Mouse (Mus musculus): ENCODE measurements at regions not wholly inside any gene's neighbourhood (a gene's known extent, or its start where the extent isn't known, plus 50 kb on each side); places are given as distances from the start of the nearest gene placed in this dataset.

GRCm38 (mm10) chr2:78987388-78987787 is 119.5 kb downstream of the Ube2e3 start:
- no peak overlapping the region for H3K9ac ChIP-seq
- no peaks in the 10 kb centered on the region for H3K27me3 ChIP-seq (replicated peaks)
- H3K4me1 ChIP-seq: peaks cover 9% of the 10 kb centered on the region
- no peak overlapping the region for H3K27ac ChIP-seq (replicated peaks)
- H3K4me2 ChIP-seq: no peak overlapping the region
- 84% methylated on average over 3 of the region's 3 CpGs for WGBS
- no peaks in the 10 kb centered on the region for H3K9me3 ChIP-seq
- no peak for ATAC-seq (ENCODE audit: extremely low read depth, insufficient number of reproducible peaks, low FRiP score, low TSS enrichment)
- H3K4me3 ChIP-seq: no peak overlapping the region
- H3K36me3 ChIP-seq: no peaks in the 10 kb centered on the region

GRCm38 (mm10) chr2:78988224-78988623 is 120.3 kb downstream of the Ube2e3 start:
- H3K9ac ChIP-seq: no peak overlapping the region
- peaks cover 9% of the 10 kb centered on the region for H3K4me1 ChIP-seq
- no peak overlapping the region for H3K27ac ChIP-seq (replicated peaks)
- H3K4me3 ChIP-seq: no peak overlapping the region
- H3K36me3 ChIP-seq: no peaks in the 10 kb centered on the region
- ATAC-seq (ENCODE audit: extremely low read depth, insufficient number of reproducible peaks, low FRiP score, low TSS enrichment): no peak
- H3K4me2 ChIP-seq: no peak overlapping the region
- H3K27me3 ChIP-seq (replicated peaks): no peaks in the 10 kb centered on the region
- 79% methylated on average over 2 of the region's 2 CpGs for WGBS
- H3K9me3 ChIP-seq: no peaks in the 10 kb centered on the region

- ATAC-seq (ENCODE audit: extremely low read depth, insufficient number of reproducible peaks, low FRiP score, low TSS enrichment): no peak
- no peaks in the 10 kb centered on the region for H3K9me3 ChIP-seq
These were observed 127.1 kb downstream of the Ube2e3 start for GRCm38 (mm10) chr2:78994800-78995555.

GRCm38 (mm10) chr2:78998637-78999036 is 130.7 kb downstream of the Ube2e3 start:
- no peak for ATAC-seq (ENCODE audit: extremely low read depth, insufficient number of reproducible peaks, low FRiP score, low TSS enrichment)
- Histone ChIP-seq H3K9ac (no peak overlapping the region), H3K27me3 (replicated peaks) (no peaks in the 10 kb centered on the region), H3K36me3 (no peaks in the 10 kb centered on the region), H3K4me1 (no peaks in the 10 kb centered on the region), H3K4me2 (no peak overlapping the region), H3K4me3 (no peak overlapping the region), H3K9me3 (no peaks in the 10 kb centered on the region), H3K27ac (replicated peaks) (no peak overlapping the region)
- WGBS: 95% methylated on average over 8 of the region's 8 CpGs

More at GRCm38 (mm10) chr2:78994800-78995555, 127.1 kb downstream of the Ube2e3 start:
- Histone ChIP-seq H3K4me3 (no peak overlapping the region), H3K4me1 (peaks cover 9% of the 10 kb centered on the region), H3K27ac (replicated peaks) (no peak overlapping the region), H3K27me3 (replicated peaks) (no peaks in the 10 kb centered on the region), H3K36me3 (no peaks in the 10 kb centered on the region), H3K9ac (no peak overlapping the region), H3K4me2 (no peak overlapping the region)
- WGBS: 72% methylated on average over 3 of the region's 3 CpGs

GRCm38 (mm10) chr2:78999410-78999809 is 131.5 kb downstream of the Ube2e3 start:
- WGBS: 61% methylated on average over 4 of the region's 4 CpGs
- Histone ChIP-seq H3K4me2 (no peak overlapping the region), H3K27ac (replicated peaks) (no peak overlapping the region), H3K9ac (no peak overlapping the region), H3K4me3 (no peak overlapping the region), H3K27me3 (replicated peaks) (no peaks in the 10 kb centered on the region), H3K9me3 (no peaks in the 10 kb centered on the region), H3K4me1 (no peaks in the 10 kb centered on the region), H3K36me3 (no peaks in the 10 kb centered on the region)
- ATAC-seq (ENCODE audit: extremely low read depth, insufficient number of reproducible peaks, low FRiP score, low TSS enrichment): no peak

- WGBS: 42% methylated on average over 1 of the region's 1 CpGs
- Histone ChIP-seq H3K27ac (replicated peaks) (no peak overlapping the region), H3K4me1 (no peaks in the 10 kb centered on the region), H3K36me3 (no peaks in the 10 kb centered on the region), H3K4me3 (no peak overlapping the region), H3K27me3 (replicated peaks) (no peaks in the 10 kb centered on the region), H3K9ac (no peak overlapping the region), H3K9me3 (no peaks in the 10 kb centered on the region), H3K4me2 (no peak overlapping the region)
- ATAC-seq (ENCODE audit: extremely low read depth, insufficient number of reproducible peaks, low FRiP score, low TSS enrichment): no peak
These were observed 136.9 kb downstream of the Ube2e3 start for GRCm38 (mm10) chr2:79004862-79005261.

- Histone ChIP-seq H3K4me1 (no peaks in the 10 kb centered on the region), H3K27me3 (replicated peaks) (no peaks in the 10 kb centered on the region), H3K4me2 (no peak overlapping the region), H3K9ac (no peak overlapping the region), H3K9me3 (no peaks in the 10 kb centered on the region), H3K4me3 (no peak overlapping the region), H3K27ac (replicated peaks) (no peak overlapping the region), H3K36me3 (no peaks in the 10 kb centered on the region)
- no peak for ATAC-seq (ENCODE audit: extremely low read depth, insufficient number of reproducible peaks, low FRiP score, low TSS enrichment)
- WGBS: 79% methylated on average over 3 of the region's 3 CpGs
These were observed 140.7 kb downstream of the Ube2e3 start for GRCm38 (mm10) chr2:79008642-79009041.

GRCm38 (mm10) chr2:79009791-79010190 is 141.9 kb downstream of the Ube2e3 start:
- H3K4me3 ChIP-seq: no peak overlapping the region
- WGBS: 35% methylated on average over 2 of the region's 2 CpGs
- no peaks in the 10 kb centered on the region for H3K36me3 ChIP-seq
- H3K27me3 ChIP-seq (replicated peaks): no peaks in the 10 kb centered on the region
- no peaks in the 10 kb centered on the region for H3K4me1 ChIP-seq
- H3K4me2 ChIP-seq: no peak overlapping the region
- ATAC-seq (ENCODE audit: extremely low read depth, insufficient number of reproducible peaks, low FRiP score, low TSS enrichment): no peak
- no peaks in the 10 kb centered on the region for H3K9me3 ChIP-seq
- H3K27ac ChIP-seq (replicated peaks): no peak overlapping the region
- no peak overlapping the region for H3K9ac ChIP-seq

GRCm38 (mm10) chr2:79010273-79010672 is 142.3 kb downstream of the Ube2e3 start:
- H3K36me3 ChIP-seq: no peaks in the 10 kb centered on the region
- no peaks in the 10 kb centered on the region for H3K9me3 ChIP-seq
- WGBS: 69% methylated on average over 2 of the region's 2 CpGs
- no peaks in the 10 kb centered on the region for H3K4me1 ChIP-seq
- ATAC-seq (ENCODE audit: extremely low read depth, insufficient number of reproducible peaks, low FRiP score, low TSS enrichment): no peak
- no peak overlapping the region for H3K27ac ChIP-seq (replicated peaks)
- H3K27me3 ChIP-seq (replicated peaks): no peaks in the 10 kb centered on the region
- no peak overlapping the region for H3K9ac ChIP-seq
- no peak overlapping the region for H3K4me2 ChIP-seq
- H3K4me3 ChIP-seq: no peak overlapping the region

- no peak for ATAC-seq (ENCODE audit: extremely low read depth, insufficient number of reproducible peaks, low FRiP score, low TSS enrichment)
- H3K9ac ChIP-seq: no peak overlapping the region
- H3K36me3 ChIP-seq: no peaks in the 10 kb centered on the region
- H3K4me2 ChIP-seq: no peak overlapping the region
- H3K4me3 ChIP-seq: no peak overlapping the region
- H3K27me3 ChIP-seq (replicated peaks): no peaks in the 10 kb centered on the region
- 73% methylated on average over 4 of the region's 4 CpGs for WGBS
- H3K27ac ChIP-seq (replicated peaks): no peak overlapping the region
- H3K4me1 ChIP-seq: no peaks in the 10 kb centered on the region
- no peaks in the 10 kb centered on the region for H3K9me3 ChIP-seq
These were observed 151.0 kb downstream of the Ube2e3 start for GRCm38 (mm10) chr2:79018732-79019423.

- ATAC-seq (ENCODE audit: extremely low read depth, insufficient number of reproducible peaks, low FRiP score, low TSS enrichment): no peak
- Histone ChIP-seq H3K9ac (no peak overlapping the region), H3K4me2 (no peak overlapping the region), H3K4me3 (no peak overlapping the region), H3K4me1 (no peaks in the 10 kb centered on the region), H3K27me3 (replicated peaks) (no peaks in the 10 kb centered on the region), H3K9me3 (no peaks in the 10 kb centered on the region), H3K36me3 (no peaks in the 10 kb centered on the region), H3K27ac (replicated peaks) (no peak overlapping the region)
- WGBS: 67% methylated on average over 2 of the region's 2 CpGs
These were observed 155.0 kb downstream of the Ube2e3 start for GRCm38 (mm10) chr2:79022954-79023353.

GRCm38 (mm10) chr2:79025678-79026077 is 157.8 kb downstream of the Ube2e3 start:
- no peak overlapping the region for H3K4me2 ChIP-seq
- H3K27me3 ChIP-seq (replicated peaks): no peaks in the 10 kb centered on the region
- H3K4me1 ChIP-seq: peaks cover 4% of the 10 kb centered on the region
- H3K9me3 ChIP-seq: no peaks in the 10 kb centered on the region
- no peak overlapping the region for H3K4me3 ChIP-seq
- H3K36me3 ChIP-seq: no peaks in the 10 kb centered on the region
- WGBS: 71% methylated on average over 4 of the region's 4 CpGs
- no peak for ATAC-seq (ENCODE audit: extremely low read depth, insufficient number of reproducible peaks, low FRiP score, low TSS enrichment)
- no peak overlapping the region for H3K9ac ChIP-seq
- H3K27ac ChIP-seq (replicated peaks): no peak overlapping the region

Measured in heart, embryonic 13.5 days (tissue).